Mouse (Mus musculus): Measurements from ENCODE around the gene Fign. TPM values are rescaled to one million over a fixed set of nuclear protein-coding genes. Genes with fewer than 3 reads are reported as not detected.
A peak's percentile ranks its signal among the peaks of the same experiment; 100 is the strongest.

Fign gene
- total and polyA plus RNA-seq, 2 experiments from 2014 or later = 10.7 to 11.6 TPM

DNA sequence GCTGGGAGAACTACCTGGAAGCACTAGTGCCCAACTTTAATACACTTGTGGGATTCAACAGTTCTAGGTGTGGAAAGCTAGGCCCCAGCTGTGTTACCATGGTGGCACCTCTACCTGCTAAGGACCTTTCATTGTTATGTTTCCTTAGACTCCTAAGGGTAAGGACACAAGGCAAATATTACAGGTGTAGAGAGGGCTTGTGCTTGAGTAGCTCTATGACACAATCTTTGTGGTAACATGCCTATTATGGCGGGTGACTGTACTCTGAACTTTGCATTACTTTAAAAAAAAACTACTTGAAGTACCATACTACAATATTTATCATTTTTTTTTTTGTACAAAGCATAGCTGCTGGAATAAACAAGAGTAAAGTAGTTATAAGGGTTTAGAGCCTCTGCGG lies 112.4 kb downstream of the Fign start:
- WGBS = 95% methylated on average over 2 of the region's 2 CpGs
- no peak for ATAC-seq
- Histone ChIP-seq H3K4me1 (ENCODE audit: insufficient read depth) (peaks cover 11% of the 10 kb centered on the region; the same call in 1 of the 2 replicates), H3K4me2 (ENCODE audit: low read depth) (no peak overlapping the region), H3K9me3 (ENCODE audit: low read length) (no peaks in the 10 kb centered on the region), H3K27me3 (ENCODE audit: insufficient read depth, low read length) (peaks cover 14% of the 10 kb centered on the region), H3K9ac (no peak overlapping the region), H3K27ac (ENCODE audit: low read depth, low read length) (no peak overlapping the region), H3K4me3 (ENCODE audit: low read depth, low read length) (no peak overlapping the region), H3K36me3 (ENCODE audit: insufficient read depth) (no peaks in the 10 kb centered on the region)
- TF ChIP-seq CTCF (IDR thresholded peaks at IDR 0.05; ENCODE audit: low read depth) = no peak
- no peak for DNase-seq

DNA sequence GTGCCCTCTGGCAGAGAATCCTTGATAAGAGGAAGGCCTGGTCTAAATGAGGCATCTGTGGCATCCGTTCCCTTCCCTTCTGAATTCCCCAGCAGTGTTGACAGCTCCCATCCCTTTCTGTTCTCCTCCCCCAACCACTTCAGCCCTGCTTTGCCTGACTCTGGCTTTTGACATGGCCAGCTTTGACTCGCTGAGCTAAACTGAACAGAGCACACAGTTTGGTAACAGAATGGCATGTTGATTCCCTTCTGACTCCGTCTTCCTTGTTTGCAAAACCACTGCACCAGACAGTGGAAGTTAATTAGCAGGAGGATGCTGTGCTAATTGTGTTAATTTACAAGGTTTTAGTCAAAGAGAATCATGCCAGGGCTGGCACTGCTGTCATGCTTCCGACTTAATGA lies 115.5 kb downstream of the Fign start:
- WGBS = 13% methylated on average over 4 of the region's 4 CpGs
- Histone ChIP-seq H3K4me2 (ENCODE audit: low read depth) (no peak overlapping the region), H3K9me3 (ENCODE audit: low read length) (no peaks in the 10 kb centered on the region), H3K27me3 (ENCODE audit: insufficient read depth, low read length) (peaks cover 26% of the 10 kb centered on the region), H3K4me3 (ENCODE audit: low read depth, low read length) (no peak overlapping the region), H3K36me3 (ENCODE audit: insufficient read depth) (no peaks in the 10 kb centered on the region), H3K4me1 (ENCODE audit: insufficient read depth) (peaks cover 11% of the 10 kb centered on the region; the same call in 1 of the 2 replicates), H3K27ac (ENCODE audit: low read depth, low read length) (no peak overlapping the region), H3K9ac (no peak overlapping the region)
- ATAC-seq = peak; percentile 71
- no peak for DNase-seq
- no peak for TF ChIP-seq CTCF (IDR thresholded peaks at IDR 0.05; ENCODE audit: low read depth)

DNA sequence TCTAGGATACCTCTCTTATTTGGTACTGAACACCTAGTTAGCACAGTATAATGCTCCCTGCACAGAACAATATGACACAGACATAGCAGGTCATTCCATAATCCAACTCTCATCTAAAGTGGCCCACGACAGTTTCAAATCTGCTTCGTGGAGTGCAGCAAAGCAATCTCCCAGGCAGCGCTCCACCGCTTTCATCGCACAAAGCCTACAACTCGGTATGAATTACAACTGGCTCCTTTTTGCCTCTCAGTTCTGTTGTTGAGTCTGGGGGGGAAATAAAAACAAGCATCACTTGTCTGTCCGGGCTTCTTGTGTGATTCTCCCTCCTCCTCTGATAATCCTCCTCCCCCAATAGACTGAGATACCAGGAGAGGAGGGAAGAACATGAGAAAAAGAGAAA lies 116.4 kb downstream of the Fign start:
- TF ChIP-seq CTCF (IDR thresholded peaks at IDR 0.05; ENCODE audit: low read depth) = no peak
- peaks cover 26% of the 10 kb centered on the region for H3K27me3 ChIP-seq (ENCODE audit: insufficient read depth, low read length)
- DNase-seq (no peak), ATAC-seq (no peak)
- 47% methylated on average over 7 of the region's 7 CpGs for WGBS
- H3K4me3 ChIP-seq (ENCODE audit: low read depth, low read length) = no peak overlapping the region
- no peak overlapping the region for H3K4me2 ChIP-seq (ENCODE audit: low read depth)
- H3K9me3 ChIP-seq (ENCODE audit: low read length) = no peaks in the 10 kb centered on the region
- peaks cover 11% of the 10 kb centered on the region; the same call in 1 of the 2 replicates for H3K4me1 ChIP-seq (ENCODE audit: insufficient read depth)
- H3K27ac ChIP-seq (ENCODE audit: low read depth, low read length) = no peak overlapping the region
- no peaks in the 10 kb centered on the region for H3K36me3 ChIP-seq (ENCODE audit: insufficient read depth)
- H3K9ac ChIP-seq = no peak overlapping the region

DNA sequence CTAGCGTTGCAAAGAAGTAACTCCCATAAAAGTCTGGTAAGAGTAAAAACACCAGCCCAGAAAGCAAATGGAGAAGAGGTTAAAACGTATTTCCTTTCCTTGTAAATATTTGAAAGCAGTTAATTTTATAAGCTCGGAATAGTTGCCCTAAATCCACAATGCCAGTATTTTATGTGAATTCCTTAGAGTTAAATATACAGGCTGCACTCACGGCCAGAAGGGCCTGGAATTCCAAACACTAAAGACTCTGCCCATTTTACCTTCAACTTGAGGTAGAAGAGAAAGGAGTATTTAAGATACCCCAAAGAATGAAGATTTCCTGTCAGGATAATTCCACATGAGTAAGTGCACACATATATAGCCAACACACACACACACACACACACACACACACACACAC lies 128.2 kb downstream of the Fign start:
- ATAC-seq = no peak
- Histone ChIP-seq H3K27me3 (ENCODE audit: insufficient read depth, low read length) (no peaks in the 10 kb centered on the region), H3K4me3 (ENCODE audit: low read depth, low read length) (no peak overlapping the region), H3K27ac (ENCODE audit: low read depth, low read length) (no peak overlapping the region), H3K4me2 (ENCODE audit: low read depth) (no peak overlapping the region), H3K36me3 (ENCODE audit: insufficient read depth) (no peaks in the 10 kb centered on the region), H3K9ac (no peak overlapping the region), H3K9me3 (ENCODE audit: low read length) (no peaks in the 10 kb centered on the region), H3K4me1 (ENCODE audit: insufficient read depth) (no peaks in the 10 kb centered on the region)
- no peak for DNase-seq
- WGBS = 54% methylated on average over 4 of the region's 4 CpGs
- TF ChIP-seq CTCF (IDR thresholded peaks at IDR 0.05; ENCODE audit: low read depth) = no peak

DNA sequence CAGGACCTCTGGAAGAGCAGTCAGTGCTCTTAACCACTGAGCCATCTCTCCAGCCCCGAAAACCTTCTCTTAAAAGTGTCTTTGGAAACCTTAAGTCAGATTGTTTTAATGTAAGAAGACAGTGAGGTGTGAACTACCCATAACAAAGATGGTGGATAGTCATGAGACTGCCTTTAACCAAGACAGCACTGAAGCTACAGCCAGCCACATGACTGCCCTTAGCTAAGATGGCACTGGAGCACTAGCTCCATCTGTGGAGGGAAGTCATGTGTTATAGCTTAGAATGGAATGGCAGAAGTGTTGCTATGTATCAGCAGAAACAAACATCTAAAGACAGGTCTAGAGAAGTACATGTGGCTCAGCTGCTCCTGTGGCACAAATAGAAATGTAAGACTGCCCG lies 166.8 kb downstream of the Fign start:
- Histone ChIP-seq H3K27me3 (ENCODE audit: insufficient read depth, low read length) (no peaks in the 10 kb centered on the region), H3K4me2 (ENCODE audit: low read depth) (no peak overlapping the region), H3K36me3 (ENCODE audit: insufficient read depth) (no peaks in the 10 kb centered on the region), H3K9me3 (ENCODE audit: low read length) (no peaks in the 10 kb centered on the region), H3K4me3 (ENCODE audit: low read depth, low read length) (no peak overlapping the region), H3K9ac (no peak overlapping the region), H3K4me1 (ENCODE audit: insufficient read depth) (no peaks in the 10 kb centered on the region), H3K27ac (ENCODE audit: low read depth, low read length) (no peak overlapping the region)
- DNase-seq (no peak), ATAC-seq (peak; percentile 51; the same call in 1 of the 2 replicates)
- 95% methylated on average over 2 of the region's 2 CpGs for WGBS
- no peak for TF ChIP-seq CTCF (IDR thresholded peaks at IDR 0.05; ENCODE audit: low read depth)

DNA sequence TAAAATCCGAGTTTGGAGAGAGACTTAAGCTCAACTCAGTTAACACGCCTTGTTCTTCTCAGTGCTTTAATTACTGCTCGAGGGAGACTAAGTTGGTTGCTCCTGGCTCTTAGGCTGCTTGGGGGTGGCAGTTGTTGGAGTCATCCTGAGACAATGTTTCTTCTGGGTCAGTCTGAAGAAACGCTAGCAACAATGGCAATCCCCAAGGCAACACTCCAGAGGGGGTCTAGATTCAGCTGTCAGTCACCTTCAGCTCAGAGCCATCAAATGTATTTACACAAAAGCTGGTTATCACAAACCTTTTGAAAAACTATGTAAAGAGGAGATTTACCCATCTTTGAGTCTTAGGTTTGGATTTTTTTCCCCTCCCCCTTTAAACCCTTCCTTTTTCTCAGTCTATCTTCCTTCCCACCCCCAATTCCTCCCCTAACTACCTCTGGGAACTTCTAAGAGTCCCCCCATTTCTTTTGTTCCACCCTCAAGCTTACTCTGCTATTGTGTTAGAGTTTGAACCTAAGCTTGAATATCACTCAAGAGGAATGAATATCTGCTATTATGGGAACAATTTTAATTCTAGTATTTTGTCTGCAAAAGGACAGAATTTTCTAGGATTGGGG lies 171.2 kb downstream of the Fign start:
- WGBS = 10% methylated on average over 4 of the region's 4 CpGs
- H3K27ac ChIP-seq (ENCODE audit: low read depth, low read length) = no peak overlapping the region
- no peak for DNase-seq
- no peaks in the 10 kb centered on the region for H3K9me3 ChIP-seq (ENCODE audit: low read length)
- no peaks in the 10 kb centered on the region for H3K36me3 ChIP-seq (ENCODE audit: insufficient read depth)
- no peak overlapping the region for H3K9ac ChIP-seq
- ATAC-seq = no peak
- H3K4me3 ChIP-seq (ENCODE audit: low read depth, low read length) = no peak overlapping the region
- no peaks in the 10 kb centered on the region for H3K27me3 ChIP-seq (ENCODE audit: insufficient read depth, low read length)
- H3K4me2 ChIP-seq (ENCODE audit: low read depth) = no peak overlapping the region
- H3K4me1 ChIP-seq (ENCODE audit: insufficient read depth) = no peaks in the 10 kb centered on the region
- TF ChIP-seq CTCF (IDR thresholded peaks at IDR 0.05; ENCODE audit: low read depth) = no peak

DNA sequence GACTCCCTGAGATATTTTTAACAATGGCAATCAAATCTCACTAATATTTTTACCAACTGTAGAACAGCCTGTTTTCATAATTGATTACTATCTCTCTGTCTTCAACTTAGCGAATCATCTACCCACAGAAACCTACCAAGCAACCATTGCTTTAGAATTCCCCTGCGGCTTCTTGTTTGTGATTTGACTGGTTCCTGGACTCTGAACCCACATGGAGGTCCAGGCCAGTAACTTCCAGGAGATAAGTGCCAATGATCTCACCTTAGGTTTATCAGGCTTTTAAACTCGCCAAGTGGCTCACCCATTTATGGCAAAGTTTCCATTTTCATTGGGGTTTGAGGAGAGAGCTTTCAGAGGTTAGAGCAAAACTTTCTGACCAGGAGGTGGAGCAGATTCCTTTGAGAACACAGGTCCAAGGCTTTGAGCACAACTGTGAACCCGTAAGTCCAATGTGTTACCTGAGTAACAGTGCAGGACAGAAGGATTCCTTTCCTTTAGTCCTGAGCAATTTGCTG lies 172.1 kb downstream of the Fign start:
- Histone ChIP-seq H3K27ac (ENCODE audit: low read depth, low read length) (no peak overlapping the region), H3K4me2 (ENCODE audit: low read depth) (no peak overlapping the region), H3K27me3 (ENCODE audit: insufficient read depth, low read length) (no peaks in the 10 kb centered on the region), H3K9me3 (ENCODE audit: low read length) (no peaks in the 10 kb centered on the region), H3K36me3 (ENCODE audit: insufficient read depth) (no peaks in the 10 kb centered on the region), H3K4me3 (ENCODE audit: low read depth, low read length) (no peak overlapping the region), H3K9ac (no peak overlapping the region), H3K4me1 (ENCODE audit: insufficient read depth) (no peaks in the 10 kb centered on the region)
- DNase-seq (no peak), ATAC-seq (no peak)
- TF ChIP-seq CTCF (IDR thresholded peaks at IDR 0.05; ENCODE audit: low read depth) = no peak
- 88% methylated on average over 4 of the region's 4 CpGs for WGBS
